Mouse (Mus musculus): ENCODE results near the gene Pigu. TPM values are rescaled to one million over a fixed set of nuclear protein-coding genes. Genes with fewer than 3 reads are reported as not detected.

Pigu gene
- polyA plus RNA-seq, 1 experiment from 2014 or later, result 54.6 TPM

DNA sequence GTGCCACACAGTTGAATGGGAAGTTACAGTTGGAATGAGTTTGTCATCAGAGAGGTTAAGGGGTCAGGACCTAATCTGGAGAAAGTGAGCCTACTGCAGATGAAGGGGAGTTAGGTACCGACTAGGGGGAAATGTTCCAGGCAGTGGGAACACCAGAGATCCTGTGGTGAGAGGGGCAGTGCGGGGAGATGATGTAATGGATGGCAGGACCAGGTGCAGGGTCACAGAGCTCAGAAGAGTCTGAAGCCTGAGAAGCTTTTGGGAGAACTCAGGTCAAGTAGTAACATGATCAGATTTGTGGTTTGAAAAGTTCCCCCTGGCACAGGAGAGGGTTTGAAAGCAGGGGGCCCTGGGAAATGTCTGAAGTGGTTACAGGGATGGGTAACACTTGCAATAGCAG is 77.1 kb downstream of the Pigu start:
- Histone ChIP-seq H3K27me3 (replicated peaks) (no peaks in the 10 kb centered on the region), H3K36me3 (peaks cover 7% of the 10 kb centered on the region; the same call in 1 of the 2 replicates), H3K9me3 (no peaks in the 10 kb centered on the region), H3K4me1 (peaks cover 8% of the 10 kb centered on the region; the same call in 1 of the 2 replicates), H3K27ac (no peak overlapping the region), H3K4me3 (replicated peaks) (no peak overlapping the region), H3K4me2 (no peak overlapping the region), H3K9ac (no peak overlapping the region)
- no peak for ATAC-seq (ENCODE audit: insufficient read depth, low FRiP score, low read depth)
- 65% methylated on average over 2 of the region's 2 CpGs for WGBS

DNA sequence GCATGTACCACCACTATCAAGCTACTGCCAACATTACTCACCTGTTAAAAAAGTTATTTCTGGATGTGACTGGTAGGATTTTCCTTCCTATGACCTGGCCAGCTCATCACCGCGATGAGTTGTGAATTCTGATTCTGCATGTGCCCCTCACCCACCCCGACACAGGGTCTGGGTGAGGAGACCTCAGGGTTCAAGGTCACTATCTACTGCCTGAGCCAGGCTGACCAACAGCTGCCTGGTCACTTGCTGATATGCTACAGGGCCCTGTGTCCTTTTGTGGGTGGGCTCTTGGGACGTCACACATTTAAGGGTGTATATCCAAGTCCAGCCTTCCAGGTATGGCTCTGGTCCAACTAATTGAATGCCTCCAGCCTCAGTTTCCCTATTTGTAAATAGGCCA is 78.1 kb downstream of the Pigu start:
- no peak overlapping the region for H3K9ac ChIP-seq
- no peaks in the 10 kb centered on the region for H3K27me3 ChIP-seq (replicated peaks)
- no peak for ATAC-seq (ENCODE audit: insufficient read depth, low FRiP score, low read depth)
- H3K27ac ChIP-seq, result no peak overlapping the region
- no peak overlapping the region for H3K4me3 ChIP-seq (replicated peaks)
- WGBS, result 86% methylated on average over 4 of the region's 4 CpGs
- peaks cover 8% of the 10 kb centered on the region; the same call in 1 of the 2 replicates for H3K4me1 ChIP-seq
- H3K4me2 ChIP-seq, result no peak overlapping the region
- peaks cover 7% of the 10 kb centered on the region; the same call in 1 of the 2 replicates for H3K36me3 ChIP-seq
- H3K9me3 ChIP-seq, result no peaks in the 10 kb centered on the region

DNA sequence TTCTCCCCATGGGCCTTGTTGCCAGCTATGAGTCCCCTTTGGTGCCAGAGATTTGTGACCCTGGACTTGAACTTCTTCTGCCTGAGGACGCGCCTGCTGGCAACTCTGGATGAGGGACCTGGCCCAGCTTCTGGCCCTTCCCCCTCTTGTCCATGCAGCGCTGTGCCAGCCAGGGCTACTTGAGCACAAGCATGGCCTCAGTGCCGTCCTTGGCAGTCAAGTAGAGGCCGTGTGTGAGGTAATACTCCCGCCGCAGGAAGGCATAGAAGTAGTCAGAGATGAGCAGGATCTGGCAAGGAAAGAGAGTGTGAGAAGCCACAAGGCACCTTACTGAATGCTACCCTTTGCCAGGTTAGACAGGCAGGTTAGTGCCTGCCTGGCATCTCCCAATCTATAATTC is 78.9 kb downstream of the Pigu start:
- Histone ChIP-seq H3K27ac (no peak overlapping the region), H3K4me1 (peaks cover 8% of the 10 kb centered on the region; the same call in 1 of the 2 replicates), H3K4me2 (no peak overlapping the region), H3K9ac (no peak overlapping the region), H3K9me3 (no peaks in the 10 kb centered on the region), H3K36me3 (peaks cover 5% of the 10 kb centered on the region; the same call in 1 of the 2 replicates), H3K27me3 (replicated peaks) (no peaks in the 10 kb centered on the region), H3K4me3 (replicated peaks) (no peak overlapping the region)
- 87% methylated on average over 7 of the region's 7 CpGs for WGBS
- ATAC-seq (ENCODE audit: insufficient read depth, low FRiP score, low read depth), result no peak

- Histone ChIP-seq H3K4me3 (replicated peaks) (peak overlapping the region; percentile 99; the same call in 1 of the 2 replicates), H3K27me3 (replicated peaks) (no peaks in the 10 kb centered on the region), H3K36me3 (no peaks in the 10 kb centered on the region; the same call in 1 of the 2 replicates), H3K9me3 (no peaks in the 10 kb centered on the region), H3K9ac (no peak overlapping the region), H3K4me2 (peak overlapping the region; percentile 77; the same call in 1 of the 2 replicates), H3K27ac (no peak overlapping the region), H3K4me1 (peaks cover 8% of the 10 kb centered on the region; the same call in 1 of the 2 replicates)
- ATAC-seq (ENCODE audit: insufficient read depth, low FRiP score, low read depth), result no peak
- 88% methylated on average over 2 of the region's 2 CpGs for WGBS
Measured at GRCm38 (mm10) chr2:155277721-155278120, 79.5 kb downstream of the Pigu start.

DNA sequence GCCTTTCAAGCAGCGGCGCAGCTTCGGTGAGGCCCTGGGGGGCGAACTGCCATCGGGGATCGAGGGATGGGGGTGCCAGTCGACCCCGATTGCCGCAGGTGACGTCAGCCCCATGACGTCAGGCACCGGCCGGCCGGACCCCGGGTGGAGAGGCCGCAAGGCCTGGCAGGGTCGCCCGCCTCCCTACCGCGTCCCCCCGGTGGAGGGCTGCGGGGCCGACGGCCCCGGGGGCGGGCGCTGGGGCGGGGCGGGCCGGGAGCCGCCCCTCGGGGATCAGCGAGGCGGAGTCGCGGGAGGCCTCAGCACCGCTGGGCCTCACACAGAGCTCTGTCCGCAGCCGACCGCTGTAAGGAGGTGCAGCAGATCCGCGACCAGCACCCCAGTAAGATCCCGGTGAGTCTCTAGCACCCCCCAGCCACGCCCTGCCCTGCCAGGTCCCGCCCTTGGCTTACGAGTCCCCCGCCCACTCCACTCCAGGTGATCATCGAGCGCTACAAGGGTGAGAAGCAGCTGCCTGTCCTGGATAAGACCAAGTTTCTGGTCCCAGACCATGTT is 80.5 kb downstream of the Pigu start:
- no peaks in the 10 kb centered on the region; the same call in 1 of the 2 replicates for H3K36me3 ChIP-seq
- H3K27ac ChIP-seq, result peak overlapping the region; percentile 90
- peak overlapping the region; percentile 77 for H3K4me2 ChIP-seq
- peak; percentile 89 for ATAC-seq (ENCODE audit: insufficient read depth, low FRiP score, low read depth)
- no peaks in the 10 kb centered on the region for H3K27me3 ChIP-seq (replicated peaks)
- H3K9ac ChIP-seq, result peak overlapping the region; percentile 85
- peak overlapping the region; percentile 99 for H3K4me3 ChIP-seq (replicated peaks)
- H3K9me3 ChIP-seq, result no peaks in the 10 kb centered on the region
- H3K4me1 ChIP-seq, result peaks cover 8% of the 10 kb centered on the region; the same call in 1 of the 2 replicates
- 0% methylated on average over 34 of the region's 49 CpGs for WGBS

GRCm38 (mm10) chr2:155276195-155276594 is 81.0 kb downstream of the Pigu start, which contains the start of gene Map1lc3a:
TSS of gene Map1lc3a (plus strand) at chr2:155276297.
- peak; percentile 88 for ATAC-seq (ENCODE audit: insufficient read depth, low FRiP score, low read depth)
- H3K27ac ChIP-seq, result peak within 1 kb of the TSS; percentile 90
- peak within 1 kb of the TSS; percentile 85 for H3K9ac ChIP-seq
- peaks cover 8% of the 10 kb centered on the region; the same call in 1 of the 2 replicates for H3K4me1 ChIP-seq
- H3K36me3 ChIP-seq, result no peaks in the 10 kb centered on the region; the same call in 1 of the 2 replicates
- peak within 1 kb of the TSS; percentile 77 for H3K4me2 ChIP-seq
- H3K4me3 ChIP-seq (replicated peaks), result peak within 1 kb of the TSS; percentile 99
- no peaks in the 10 kb centered on the region for H3K9me3 ChIP-seq
- WGBS, result under 1% methylated on average over 47 of the region's 47 CpGs
- H3K27me3 ChIP-seq (replicated peaks), result no peaks in the 10 kb centered on the region

DNA sequence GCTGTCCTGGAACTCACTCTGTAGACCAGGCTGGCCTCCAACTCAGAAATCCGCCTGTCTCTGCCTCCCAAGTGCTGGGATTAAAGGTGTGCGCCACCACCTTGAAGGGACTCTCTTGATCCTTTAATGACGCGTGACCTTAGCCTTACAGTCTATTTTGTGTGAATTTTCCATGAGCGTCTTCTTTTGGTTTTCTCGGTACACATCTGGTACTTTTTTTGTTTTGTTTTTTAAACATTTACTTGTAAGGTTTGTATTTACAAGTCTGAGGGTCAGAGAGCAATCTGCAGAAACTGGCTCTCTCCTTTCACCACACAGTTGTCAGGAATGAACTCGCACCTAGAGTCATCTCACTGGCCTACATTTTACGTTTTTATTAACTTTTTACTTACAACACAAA is 83.6 kb downstream of the Pigu start:
- H3K9me3 ChIP-seq, result no peaks in the 10 kb centered on the region
- no peak for ATAC-seq (ENCODE audit: insufficient read depth, low FRiP score, low read depth)
- H3K4me2 ChIP-seq, result no peak overlapping the region
- 87% methylated on average over 8 of the region's 8 CpGs for WGBS
- no peaks in the 10 kb centered on the region for H3K36me3 ChIP-seq
- H3K9ac ChIP-seq, result no peak overlapping the region
- no peaks in the 10 kb centered on the region for H3K27me3 ChIP-seq (replicated peaks)
- no peak overlapping the region for H3K4me3 ChIP-seq (replicated peaks)
- no peak overlapping the region for H3K27ac ChIP-seq
- peaks cover 8% of the 10 kb centered on the region; the same call in 1 of the 2 replicates for H3K4me1 ChIP-seq

GRCm38 (mm10) chr2:155272396-155273170 is 84.6 kb downstream of the Pigu start:
- no peak for ATAC-seq (ENCODE audit: insufficient read depth, low FRiP score, low read depth)
- Histone ChIP-seq H3K4me1 (peaks cover 5% of the 10 kb centered on the region; the same call in 1 of the 2 replicates), H3K27me3 (replicated peaks) (no peaks in the 10 kb centered on the region), H3K27ac (no peak overlapping the region), H3K4me2 (no peak overlapping the region), H3K4me3 (replicated peaks) (no peak overlapping the region), H3K9ac (no peak overlapping the region), H3K36me3 (no peaks in the 10 kb centered on the region), H3K9me3 (no peaks in the 10 kb centered on the region)
- 66% methylated on average over 10 of the region's 10 CpGs for WGBS

DNA sequence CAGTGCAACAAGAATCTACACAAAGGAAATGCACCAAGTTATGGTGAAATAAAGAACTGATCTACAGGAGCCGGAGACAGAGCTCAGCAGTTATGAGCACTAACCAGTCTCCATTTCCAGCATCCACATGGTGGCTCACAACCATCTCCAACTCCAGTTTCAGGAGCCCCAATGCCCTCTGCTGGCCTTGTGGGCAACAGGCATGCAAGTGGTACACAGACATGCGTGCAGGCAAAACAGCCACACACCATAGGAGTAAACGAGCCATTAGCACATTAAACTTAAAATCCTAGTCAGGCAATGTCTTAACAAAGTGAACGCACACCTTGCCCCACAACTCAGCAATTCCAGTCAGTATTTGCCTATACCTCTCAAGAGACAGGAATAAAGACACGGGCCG is 85.3 kb downstream of the Pigu start:
- no peaks in the 10 kb centered on the region for H3K9me3 ChIP-seq

GRCm38 (mm10) chr2:155266896-155267295 is 90.3 kb downstream of the Pigu start:
- WGBS, result 84% methylated on average over 5 of the region's 5 CpGs
- no peak overlapping the region for H3K27ac ChIP-seq
- H3K36me3 ChIP-seq, result no peaks in the 10 kb centered on the region
- no peak overlapping the region for H3K4me2 ChIP-seq
- no peaks in the 10 kb centered on the region for H3K9me3 ChIP-seq
- no peak overlapping the region for H3K4me3 ChIP-seq (replicated peaks)
- H3K9ac ChIP-seq, result no peak overlapping the region
- H3K27me3 ChIP-seq (replicated peaks), result no peaks in the 10 kb centered on the region
- no peaks in the 10 kb centered on the region for H3K4me1 ChIP-seq
- ATAC-seq (ENCODE audit: insufficient read depth, low FRiP score, low read depth), result no peak

More for the DNA sequence above, 85.3 kb downstream of the Pigu start:
- 82% methylated on average over 6 of the region's 6 CpGs for WGBS
- H3K27me3 ChIP-seq (replicated peaks), result no peaks in the 10 kb centered on the region
- H3K36me3 ChIP-seq, result no peaks in the 10 kb centered on the region
- no peak overlapping the region for H3K4me2 ChIP-seq
- H3K27ac ChIP-seq, result no peak overlapping the region
- H3K9ac ChIP-seq, result no peak overlapping the region
- H3K4me3 ChIP-seq (replicated peaks), result no peak overlapping the region
- ATAC-seq (ENCODE audit: insufficient read depth, low FRiP score, low read depth), result no peak
- H3K4me1 ChIP-seq, result no peaks in the 10 kb centered on the region

- Histone ChIP-seq H3K36me3 (no peaks in the 10 kb centered on the region), H3K4me1 (no peaks in the 10 kb centered on the region), H3K27ac (no peak overlapping the region), H3K27me3 (replicated peaks) (no peaks in the 10 kb centered on the region), H3K9ac (no peak overlapping the region), H3K9me3 (no peaks in the 10 kb centered on the region), H3K4me3 (replicated peaks) (no peak overlapping the region), H3K4me2 (no peak overlapping the region)
- 90% methylated on average over 6 of the region's 6 CpGs for WGBS
- ATAC-seq (ENCODE audit: insufficient read depth, low FRiP score, low read depth), result no peak
Measured at GRCm38 (mm10) chr2:155265526-155265925, 91.7 kb downstream of the Pigu start.

DNA sequence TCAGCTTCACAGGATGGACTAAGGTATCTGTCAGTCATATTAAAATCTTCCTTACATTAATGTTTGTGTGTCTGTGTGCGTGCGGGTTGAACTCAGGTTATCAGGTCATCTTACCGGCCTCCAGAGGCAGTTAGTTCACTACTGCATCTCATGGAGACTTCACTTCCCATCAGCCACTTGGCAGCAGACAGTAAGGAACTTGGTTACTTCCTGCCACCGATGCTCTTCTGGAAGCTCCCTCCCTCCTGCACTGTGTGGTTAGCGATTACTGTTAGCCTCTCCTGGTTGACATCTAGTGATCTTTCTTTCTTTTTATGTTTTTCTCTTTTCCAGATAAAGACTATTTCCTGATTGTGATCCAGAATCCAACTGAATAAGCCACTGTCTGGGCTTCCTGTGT is 107.6 kb downstream of the Pigu start:
- Histone ChIP-seq H3K27me3 (replicated peaks) (no peaks in the 10 kb centered on the region), H3K9ac (no peak overlapping the region), H3K27ac (no peak overlapping the region), H3K9me3 (no peaks in the 10 kb centered on the region), H3K36me3 (peaks cover 60% of the 10 kb centered on the region), H3K4me2 (no peak overlapping the region), H3K4me1 (no peaks in the 10 kb centered on the region), H3K4me3 (replicated peaks) (no peak overlapping the region)
- ATAC-seq (ENCODE audit: insufficient read depth, low FRiP score, low read depth), result no peak
- 90% methylated on average over 5 of the region's 5 CpGs for WGBS
